Comparison of ENCODE assay signal across 19 mouse cellular contexts in the genomic region with DNA sequence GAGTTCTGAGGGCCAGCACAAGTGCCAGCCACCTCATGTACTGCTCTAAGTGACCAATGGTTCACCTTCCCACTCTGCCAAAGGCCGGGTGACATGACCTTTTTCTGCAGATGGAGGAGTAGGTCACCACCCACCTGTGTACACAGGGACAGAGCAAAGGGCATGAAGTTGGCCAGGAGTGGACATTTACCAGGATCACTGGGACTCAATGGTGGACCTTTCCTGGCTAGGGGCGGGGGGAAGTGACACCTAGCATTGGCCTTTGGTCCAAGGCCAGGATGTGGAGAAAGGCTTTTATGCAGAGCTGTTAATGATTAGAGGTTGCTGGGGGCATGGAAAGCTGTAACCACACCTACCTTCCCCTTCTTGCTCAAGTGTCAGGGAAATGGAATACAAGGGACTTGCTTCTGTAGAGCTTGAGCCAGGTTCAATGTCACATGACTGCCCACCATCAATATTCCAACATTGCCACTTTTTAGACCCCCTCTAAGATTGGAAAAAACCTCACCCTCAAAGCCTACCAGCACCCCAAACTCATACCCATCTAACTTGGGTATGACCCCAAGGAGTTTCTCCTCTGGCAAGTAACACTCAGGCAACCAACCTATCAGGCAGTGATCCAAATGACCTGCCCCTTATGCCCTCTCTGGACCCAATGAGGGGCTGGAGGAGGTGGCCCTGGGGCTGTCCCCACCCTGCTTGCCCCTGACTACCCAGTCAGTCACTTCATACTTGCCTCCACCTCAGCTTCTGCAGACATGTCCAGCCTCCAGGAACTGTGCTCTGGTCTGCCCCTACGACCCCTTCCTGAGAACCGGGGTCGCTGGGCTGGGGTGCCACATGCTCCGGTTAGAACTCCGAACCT. TPM values are rescaled to one million over a fixed set of nuclear protein-coding genes. Genes with fewer than 3 reads are reported as not detected.
DNase-seq lines count a peak whose midpoint lies in the region; ATAC-seq and TF ChIP-seq lines count a peak whose summit lies in the region.
"Had no signal": no experiment of that assay in that cellular context is flagged by ENCODE, and none has a peak within 500 bp of the region (broad histone marks: within the 10 kb centered on the region; RNA-seq: fewer than 3 reads in every experiment).

Uroc1 (plus strand) TSS at position 724 of the 865 bp plus-strand sequence.

- H3K4me1 ChIP-seq in intestine, embryonic 15.5 days (replicated peaks), result no peaks in the 10 kb centered on the region
- no peaks in the 10 kb centered on the region for H3K4me1 ChIP-seq in intestine, postnatal 0 days (replicated peaks; ENCODE audit: control insufficient read depth, insufficient read depth, low read length)
- H3K4me1 ChIP-seq in liver, embryonic 15.5 days (replicated peaks), result no peaks in the 10 kb centered on the region; the same call in 1 of the 2 replicates
- H3K4me1 ChIP-seq: embryonic facial prominence, embryonic 10.5 days; heart, embryonic 12.5 days; limb, embryonic 12.5 days; midbrain, embryonic 15.5 days had no signal

- H3K4me3 ChIP-seq in intestine, embryonic 15.5 days (replicated peaks), result no peak within 1 kb of the TSS
- no peak within 1 kb of the TSS for H3K4me3 ChIP-seq in intestine, postnatal 0 days (ENCODE audit: low read depth, low read length)
- peak within 1 kb of the TSS; percentile 43 for H3K4me3 ChIP-seq in liver, embryonic 15.5 days (replicated peaks)
- H3K4me3 ChIP-seq: embryonic facial prominence, embryonic 10.5 days; heart, embryonic 12.5 days; limb, embryonic 12.5 days; midbrain, embryonic 15.5 days had no signal

- H3K27ac ChIP-seq in intestine, embryonic 15.5 days, result no peak within 1 kb of the TSS
- no peak within 1 kb of the TSS for H3K27ac ChIP-seq in intestine, postnatal 0 days (ENCODE audit: low read depth, low read length)
- H3K27ac ChIP-seq in liver, embryonic 15.5 days (replicated peaks), result peak within 1 kb of the TSS; percentile 68
- H3K27ac ChIP-seq: embryonic facial prominence, embryonic 10.5 days; hindbrain, embryonic 14.5 days; limb, embryonic 12.5 days; midbrain, embryonic 15.5 days had no signal

- no peak for TF ChIP-seq CTCF in intestine, postnatal 0 days (IDR thresholded peaks at IDR 0.05; ENCODE audit: low read depth)

- H3K36me3 ChIP-seq in intestine, embryonic 15.5 days, result no peaks in the 10 kb centered on the region
- H3K36me3 ChIP-seq in intestine, postnatal 0 days (ENCODE audit: control insufficient read depth, insufficient read depth), result no peaks in the 10 kb centered on the region
- H3K36me3 ChIP-seq in liver, embryonic 15.5 days (replicated peaks), result no peaks in the 10 kb centered on the region
- H3K36me3 ChIP-seq: embryonic facial prominence, embryonic 10.5 days; heart, embryonic 12.5 days; limb, embryonic 12.5 days; midbrain, embryonic 15.5 days had no signal

- no peaks in the 10 kb centered on the region for H3K27me3 ChIP-seq in intestine, embryonic 15.5 days (replicated peaks)
- no peaks in the 10 kb centered on the region for H3K27me3 ChIP-seq in intestine, postnatal 0 days (replicated peaks; ENCODE audit: control insufficient read depth, insufficient read depth, low read length)
- no peaks in the 10 kb centered on the region for H3K27me3 ChIP-seq in liver, embryonic 15.5 days
- H3K27me3 ChIP-seq: limb, embryonic 12.5 days; midbrain, embryonic 15.5 days; Patski had no signal

- ATAC-seq in intestine, embryonic 15.5 days, result peak; percentile 44; the same call in 1 of the 2 replicates
- 0 out of 2 replicates have a peak, but pooled peaks have one; percentile 41 for ATAC-seq in intestine, postnatal 0 days
- peak; percentile 84 for ATAC-seq in liver, embryonic 15.5 days (ENCODE audit: insufficient read depth)
- ATAC-seq: midbrain, embryonic 15.5 days; Patski had no signal

- WGBS in intestine, embryonic 15.5 days, result 78% methylated on average over 7 of the region's 7 CpGs
- WGBS in intestine, postnatal 0 days, result 79% methylated on average over 7 of the region's 7 CpGs
- WGBS in liver, embryonic 15.5 days (ENCODE audit: insufficient replicate concordance), result 60% methylated on average over 7 of the region's 7 CpGs

- no peak within 1 kb of the TSS for H3K4me2 ChIP-seq in intestine, embryonic 15.5 days (replicated peaks)
- H3K4me2 ChIP-seq in intestine, postnatal 0 days (replicated peaks; ENCODE audit: low read depth), result no peak within 1 kb of the TSS
- peak within 1 kb of the TSS; percentile 48 for H3K4me2 ChIP-seq in liver, embryonic 15.5 days
- H3K4me2 ChIP-seq: heart, embryonic 12.5 days; hindbrain, embryonic 14.5 days; limb, embryonic 12.5 days; midbrain, embryonic 15.5 days had no signal

- DNase-seq in kidney, postnatal 25 days, result peak; percentile 64 to 84
- DNase-seq in T-cell, adult 2 months (ENCODE audit: low spot score), result no peak
- no peak for DNase-seq in heart, adult 11 months
- no peak for DNase-seq in gastrocnemius, postnatal 4 days (ENCODE audit: low spot score in 2 of 2)
- DNase-seq: cerebellum, adult 11 months; cerebellum, postnatal 25 days; gastrocnemius, postnatal 10 days had no signal

- H3K9ac ChIP-seq in intestine, embryonic 15.5 days, result no peak within 1 kb of the TSS
- no peak within 1 kb of the TSS for H3K9ac ChIP-seq in intestine, postnatal 0 days (ENCODE audit: low read depth, low read length)
- H3K9ac ChIP-seq in liver, embryonic 15.5 days, result peak within 1 kb of the TSS; percentile 18; the same call in 1 of the 2 replicates
- H3K9ac ChIP-seq: heart, embryonic 12.5 days; hindbrain, embryonic 14.5 days; limb, embryonic 12.5 days; midbrain, embryonic 15.5 days had no signal

- no peaks in the 10 kb centered on the region for H3K9me3 ChIP-seq in intestine, embryonic 15.5 days
- no peaks in the 10 kb centered on the region for H3K9me3 ChIP-seq in intestine, postnatal 0 days (ENCODE audit: control insufficient read depth)
- H3K9me3 ChIP-seq in liver, embryonic 15.5 days (replicated peaks), result no peaks in the 10 kb centered on the region
- H3K9me3 ChIP-seq: embryonic facial prominence, embryonic 10.5 days; heart, embryonic 12.5 days; limb, embryonic 12.5 days; midbrain, embryonic 15.5 days had no signal

RNA-seq across cellular contexts. Expression of gene Uroc1, which starts in this region (rescaled TPM):
- 0.34 TPM in 2 replicates for polyA plus RNA-seq in intestine, embryonic 15.5 days (2015; fragmentation: Nextera tagmentation; extraction: Ambion mirVana)
- 0.04 TPM in 1 of 2 replicates, not detected in the other for polyA plus RNA-seq in intestine, postnatal 0 days (2015; fragmentation: Nextera tagmentation; extraction: Ambion mirVana)
- polyA plus RNA-seq in liver, embryonic 15.5 days (2015; fragmentation: Nextera tagmentation; extraction: Ambion mirVana), result 23.2 and 28.9 TPM in 2 replicates
- under 1 TPM; 0.07 to 0.57 TPM for total RNA-seq in gastrocnemius, postnatal 4 days (2021)
- total RNA-seq: gastrocnemius, postnatal 10 days; heart, postnatal 25 days; megakaryocyte progenitor cell, adult 5-6 weeks had no signal
- polyA plus RNA-seq: brain, embryonic 14.5 days; heart, embryonic 12.5 days; hindbrain, embryonic 14.5 days; midbrain, embryonic 15.5 days had no signal

Comparison
In these comparisons a context has a peak if more than half of its experiments do, and no peak if none do; other contexts are left out.
1. RNA of gene Uroc1 (polyA plus RNA-seq): 23.2 to 28.9 TPM in liver, embryonic 15.5 days; 0.34 TPM in intestine, embryonic 15.5 days and 0.04 TPM in intestine, postnatal 0 days; every median in the first group is over 10 times any median in the second.
2. Peak in ATAC-seq in intestine, embryonic 15.5 days; RNA of the gene not detected or under 1 TPM.
3. Peak in ATAC-seq in intestine, postnatal 0 days; RNA of the gene not detected or under 1 TPM.
4. DNase-seq: peak in kidney, postnatal 25 days (2 of 2); none in T-cell, adult 2 months (single experiment), heart, adult 11 months (single experiment) and gastrocnemius, postnatal 4 days (0 of 2).
5. Peak in every context shown above with its lines, with median percentiles within 50 percentile points of each other: ATAC-seq.